In genomic region chrX:42063621-42064020, GRCm38 (mm10) we compare ENCODE assay signal across 22 mouse cellular contexts. TPM values are rescaled to one million over a fixed set of nuclear protein-coding genes. Genes with fewer than 3 reads are reported as not detected.
DNase-seq lines count a peak whose midpoint lies in the region; ATAC-seq and TF ChIP-seq lines count a peak whose summit lies in the region.
"Had no signal": no experiment of that assay in that cellular context is flagged by ENCODE, and none has a peak within 500 bp of the region (broad histone marks: within the 10 kb centered on the region; RNA-seq: fewer than 3 reads in every experiment).

No protein-coding gene starts in this region.

- no peaks in the 10 kb centered on the region for H3K4me1 ChIP-seq in intestine, postnatal 0 days (replicated peaks; ENCODE audit: control insufficient read depth, insufficient read depth, low read length)
- no peaks in the 10 kb centered on the region for H3K4me1 ChIP-seq in intestine, embryonic 15.5 days (replicated peaks)
- H3K4me1 ChIP-seq in lung, postnatal 0 days (ENCODE audit: insufficient read depth, low read depth, low read length): no peaks in the 10 kb centered on the region
- H3K4me1 ChIP-seq: embryonic facial prominence, embryonic 12.5 days; forebrain, embryonic 15.5 days; heart, embryonic 10.5 days; hindbrain, embryonic 12.5 days had no signal

- H3K9ac ChIP-seq in intestine, postnatal 0 days (ENCODE audit: low read depth, low read length): no peak overlapping the region
- no peak overlapping the region for H3K9ac ChIP-seq in intestine, embryonic 15.5 days
- H3K9ac ChIP-seq in lung, postnatal 0 days (replicated peaks; ENCODE audit: low read depth): no peak overlapping the region
- H3K9ac ChIP-seq: embryonic facial prominence, embryonic 12.5 days; forebrain, embryonic 15.5 days; hindbrain, embryonic 12.5 days had no signal

- DNase-seq in kidney, adult 9 months: peak; percentile 26
- DNase-seq in kidney, adult 18-20 months: no peak
- DNase-seq in lung, postnatal 0 days (ENCODE audit: low spot score): peak; percentile 27
- no peak for DNase-seq in lung, postnatal 4 days
- DNase-seq: adrenal gland, postnatal 10 days; B cell, adult 2 months; cerebellum, adult 11-12 months; cerebellum, adult 9-10 months; cerebellum, postnatal 25 days; gastrocnemius, postnatal 10 days; heart, adult 18-20 months; heart, postnatal 10 days; heart, postnatal 4 days had no signal

- no peaks in the 10 kb centered on the region for H3K36me3 ChIP-seq in intestine, postnatal 0 days (ENCODE audit: control insufficient read depth, insufficient read depth)
- no peaks in the 10 kb centered on the region for H3K36me3 ChIP-seq in intestine, embryonic 15.5 days
- H3K36me3 ChIP-seq in lung, postnatal 0 days (ENCODE audit: insufficient read depth, low read length): no peaks in the 10 kb centered on the region
- H3K36me3 ChIP-seq: embryonic facial prominence, embryonic 12.5 days; forebrain, embryonic 15.5 days; G1E; heart, embryonic 10.5 days; hindbrain, embryonic 12.5 days had no signal

- 53% methylated on average over 1 of the region's 1 CpGs for WGBS in intestine, postnatal 0 days
- WGBS in intestine, embryonic 15.5 days: 78% methylated on average over 1 of the region's 1 CpGs
- WGBS in lung, postnatal 0 days: 28% methylated on average over 1 of the region's 1 CpGs

- TF ChIP-seq CTCF in intestine, postnatal 0 days (IDR thresholded peaks at IDR 0.05; ENCODE audit: low read depth): no peak
- no peak for TF ChIP-seq CTCF in lung, postnatal 0 days (IDR thresholded peaks at IDR 0.05)

- H3K9me3 ChIP-seq in intestine, postnatal 0 days (ENCODE audit: control insufficient read depth): no peaks in the 10 kb centered on the region
- no peaks in the 10 kb centered on the region for H3K9me3 ChIP-seq in intestine, embryonic 15.5 days
- H3K9me3 ChIP-seq in lung, postnatal 0 days (ENCODE audit: low read length): no peaks in the 10 kb centered on the region
- H3K9me3 ChIP-seq: embryonic facial prominence, embryonic 12.5 days; forebrain, embryonic 15.5 days; G1E; heart, embryonic 10.5 days; hindbrain, embryonic 12.5 days had no signal

- H3K4me2 ChIP-seq in intestine, postnatal 0 days (replicated peaks; ENCODE audit: low read depth): no peak overlapping the region
- H3K4me2 ChIP-seq in intestine, embryonic 15.5 days (replicated peaks): no peak overlapping the region
- H3K4me2 ChIP-seq in lung, postnatal 0 days (replicated peaks; ENCODE audit: low read depth, low read length): no peak overlapping the region
- H3K4me2 ChIP-seq: embryonic facial prominence, embryonic 12.5 days; forebrain, embryonic 15.5 days; hindbrain, embryonic 12.5 days had no signal

- no peak for ATAC-seq in intestine, postnatal 0 days
- ATAC-seq in intestine, embryonic 15.5 days: no peak
- ATAC-seq in lung, postnatal 0 days: no peak
- no peak for ATAC-seq in megakaryocyte, adult 5-6 weeks (ENCODE audit: poor library complexity, severe bottlenecking)
- ATAC-seq: CD4-positive, CD25-positive, alpha-beta regulatory T cell, adult 4 months; forebrain, embryonic 15.5 days had no signal

- H3K27me3 ChIP-seq in intestine, postnatal 0 days (replicated peaks; ENCODE audit: control insufficient read depth, insufficient read depth, low read length): no peaks in the 10 kb centered on the region
- no peaks in the 10 kb centered on the region for H3K27me3 ChIP-seq in intestine, embryonic 15.5 days (replicated peaks)
- no peaks in the 10 kb centered on the region for H3K27me3 ChIP-seq in lung, postnatal 0 days (replicated peaks; ENCODE audit: insufficient read depth, low read length)
- H3K27me3 ChIP-seq: embryonic facial prominence, embryonic 12.5 days; forebrain, embryonic 15.5 days; hindbrain, embryonic 12.5 days had no signal

- peak; percentile 45; the same call in 1 of the 2 replicates for TF ChIP-seq EP300 in lung, postnatal 0 days (IDR thresholded peaks at IDR 0.05)

- H3K27ac ChIP-seq in intestine, postnatal 0 days (ENCODE audit: low read depth, low read length): 0 out of 2 replicates have a peak overlapping the region, but pooled peaks have one; percentile 21
- no peak overlapping the region for H3K27ac ChIP-seq in intestine, embryonic 15.5 days
- no peak overlapping the region for H3K27ac ChIP-seq in lung, postnatal 0 days (ENCODE audit: low read length)
- H3K27ac ChIP-seq: embryonic facial prominence, embryonic 12.5 days; forebrain, embryonic 15.5 days; heart, embryonic 10.5 days; hindbrain, embryonic 12.5 days had no signal

- H3K4me3 ChIP-seq in intestine, postnatal 0 days (ENCODE audit: low read depth, low read length): no peak overlapping the region
- H3K4me3 ChIP-seq in intestine, embryonic 15.5 days (replicated peaks): no peak overlapping the region
- H3K4me3 ChIP-seq in lung, postnatal 0 days (ENCODE audit: low read depth, low read length): no peak overlapping the region
- H3K4me3 ChIP-seq: embryonic facial prominence, embryonic 12.5 days; forebrain, embryonic 15.5 days; heart, embryonic 10.5 days; hindbrain, embryonic 12.5 days had no signal

RNA-seq across cellular contexts. Expression of gene Xiap, which starts 4.1 kb away (rescaled TPM):
- 14.2 and 15.0 TPM in 2 replicates for polyA plus RNA-seq in intestine, postnatal 0 days (2015; fragmentation: Nextera tagmentation; extraction: Ambion mirVana)
- polyA plus RNA-seq in intestine, embryonic 15.5 days (2015; fragmentation: Nextera tagmentation; extraction: Ambion mirVana): 12.1 and 13.3 TPM in 2 replicates
- polyA plus RNA-seq in lung, postnatal 0 days (2015; fragmentation: Nextera tagmentation; extraction: Ambion mirVana): 15.4 and 18.7 TPM in 2 replicates
- total RNA-seq in megakaryocyte, adult 5-6 weeks (2015): 87.0 and 88.2 TPM in 2 replicates
- 69.6 and 74.0 TPM in 2 replicates for total RNA-seq in megakaryocyte, adult 5-6 weeks (2017)

Comparison
In these comparisons a context has a peak if more than half of its experiments do, and no peak if none do; other contexts are left out.
1. DNase-seq: peak in kidney, adult 9 months (single experiment) and lung, postnatal 0 days (single experiment); none in kidney, adult 18-20 months (single experiment) and lung, postnatal 4 days (0 of 2).